Mouse (Mus musculus) urinary bladder, postnatal 4 days (tissue): ENCODE measurements around the gene Luc7l3.
"Not testable (repeated sequence)": the region's sequence is repeated elsewhere in the genome, so short reads cannot be mapped to it uniquely, and the experiment has no call there.

Source experiments
- DNase-seq, 2 experiments: peaks; one replicate each; pipeline ENCODE4 v3.0.0; 2021 to 2022; ENCODE audit warnings: low spot score in 2 of 2

The Luc7l3 gene

DNA sequence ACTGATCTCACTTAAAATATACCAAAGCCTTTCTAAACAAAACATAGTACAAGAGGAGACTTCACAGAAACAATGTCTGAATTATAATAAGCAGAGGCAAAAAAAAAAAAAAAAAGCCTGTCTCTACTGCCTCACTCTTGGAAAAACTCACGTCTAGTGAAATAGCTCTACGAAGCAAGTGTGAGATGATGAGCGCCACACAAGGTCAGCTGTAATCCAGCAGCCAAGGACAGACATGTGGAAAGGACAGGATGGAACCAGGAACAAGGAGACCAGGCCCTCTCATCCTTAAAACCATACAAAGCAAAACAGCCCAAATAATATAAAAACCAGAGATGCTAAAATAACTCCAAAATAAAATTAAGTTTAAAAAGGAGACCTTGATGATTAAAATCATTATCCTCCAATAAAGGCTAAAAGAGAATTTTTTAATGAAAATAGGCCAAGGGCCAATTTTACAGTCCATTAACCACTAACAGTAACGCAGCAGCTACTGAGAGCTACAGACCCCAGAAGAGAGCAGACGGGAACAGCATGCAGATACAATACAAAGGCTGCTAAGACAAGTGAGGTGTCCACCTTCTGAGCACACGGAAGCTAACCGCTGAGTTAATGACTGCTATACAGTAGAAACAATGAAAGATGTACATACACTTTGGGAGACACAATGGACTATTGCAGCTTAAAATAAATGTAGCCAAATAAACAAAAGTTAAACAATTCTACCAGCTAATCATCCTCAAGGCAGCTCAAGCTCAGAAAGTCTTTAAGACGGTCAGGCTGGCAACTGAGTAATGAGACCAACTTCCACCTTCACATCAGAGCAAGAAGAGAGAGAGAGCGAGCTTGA, 26.6 kb downstream of the Luc7l3 start:
- no peak for DNase-seq

DNA sequence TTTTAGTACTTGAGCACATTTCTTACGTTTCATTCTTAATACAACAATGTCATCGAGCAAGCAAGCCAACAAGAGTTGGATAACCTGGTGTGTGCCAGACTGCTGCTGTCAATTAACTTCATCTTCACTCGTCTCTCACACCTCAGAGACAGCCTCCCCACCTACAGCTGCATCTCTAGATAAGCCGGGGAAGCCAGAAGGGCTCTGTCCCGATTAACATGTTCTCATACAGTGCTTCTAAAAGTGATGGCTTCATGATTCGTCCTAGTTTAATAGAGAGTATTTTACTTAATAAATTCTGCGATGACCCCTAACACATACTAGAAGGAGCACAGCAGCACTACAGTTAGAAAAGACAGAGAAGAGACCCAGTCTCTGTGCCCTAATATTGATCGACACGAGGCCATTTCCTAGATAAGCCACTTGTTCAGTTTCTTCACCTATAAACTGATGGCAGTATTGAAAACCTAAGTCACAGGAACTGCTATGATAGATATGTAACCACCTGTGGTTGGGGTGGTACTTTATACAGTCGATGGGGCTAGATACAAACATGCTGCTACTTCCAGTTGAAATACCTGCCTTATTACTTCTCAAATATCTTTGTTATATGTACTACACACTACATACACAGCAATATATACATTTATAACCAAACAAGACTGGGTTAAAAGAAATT, 31.6 kb downstream of the Luc7l3 start:
- no peak for DNase-seq

DNA sequence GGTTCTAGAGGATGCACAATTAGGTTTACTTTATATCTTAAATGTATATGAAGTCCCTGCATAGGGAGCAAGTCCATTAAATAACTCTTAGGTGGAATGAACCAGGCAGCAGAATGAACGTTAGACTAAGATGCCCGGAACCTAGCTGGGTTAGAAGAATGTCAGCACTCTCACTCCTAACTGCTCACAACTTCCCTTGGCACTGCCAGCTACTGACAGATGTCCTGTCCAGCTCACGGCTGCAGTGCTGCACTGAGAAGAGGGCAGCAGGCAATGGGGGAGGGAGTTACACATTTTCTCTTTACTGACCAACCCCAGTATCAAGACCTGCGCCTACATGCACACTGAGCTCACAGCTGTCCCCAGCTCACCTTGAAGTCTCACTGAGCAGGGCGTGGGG, 34.7 kb downstream of the Luc7l3 start:
- DNase-seq: no peak

DNA sequence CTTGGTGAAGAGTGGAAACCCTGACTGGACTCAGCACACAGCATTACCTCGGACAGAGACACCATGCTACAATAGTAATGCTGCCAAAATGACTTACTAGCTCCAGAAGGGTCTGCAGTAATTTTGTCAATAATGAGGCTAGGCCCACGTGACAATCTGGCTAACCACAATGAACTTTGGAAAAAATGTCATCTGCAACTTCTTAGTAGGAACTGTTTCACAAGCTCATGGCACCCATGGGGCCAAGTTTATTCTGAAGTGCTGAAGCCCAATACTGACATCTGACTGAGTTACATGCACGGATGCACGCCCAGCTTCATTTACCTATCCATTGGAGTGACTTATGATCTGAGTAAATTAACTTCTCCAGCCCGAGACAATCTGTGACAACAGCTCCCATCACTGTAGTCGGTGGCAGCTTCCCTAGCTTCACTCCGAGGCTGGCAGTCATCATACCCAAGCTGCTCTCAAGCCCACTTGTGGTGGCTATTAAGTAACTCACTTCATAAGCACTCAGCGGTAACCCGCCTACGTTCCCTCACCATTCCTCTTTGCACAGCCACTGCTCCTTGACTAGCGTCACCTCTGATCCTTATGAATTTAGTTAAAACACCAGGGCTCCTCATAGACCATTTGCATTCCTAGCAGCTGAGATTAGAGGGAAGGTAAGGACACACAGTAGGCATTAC, 35.8 kb downstream of the Luc7l3 start:
- no peak for DNase-seq

DNA sequence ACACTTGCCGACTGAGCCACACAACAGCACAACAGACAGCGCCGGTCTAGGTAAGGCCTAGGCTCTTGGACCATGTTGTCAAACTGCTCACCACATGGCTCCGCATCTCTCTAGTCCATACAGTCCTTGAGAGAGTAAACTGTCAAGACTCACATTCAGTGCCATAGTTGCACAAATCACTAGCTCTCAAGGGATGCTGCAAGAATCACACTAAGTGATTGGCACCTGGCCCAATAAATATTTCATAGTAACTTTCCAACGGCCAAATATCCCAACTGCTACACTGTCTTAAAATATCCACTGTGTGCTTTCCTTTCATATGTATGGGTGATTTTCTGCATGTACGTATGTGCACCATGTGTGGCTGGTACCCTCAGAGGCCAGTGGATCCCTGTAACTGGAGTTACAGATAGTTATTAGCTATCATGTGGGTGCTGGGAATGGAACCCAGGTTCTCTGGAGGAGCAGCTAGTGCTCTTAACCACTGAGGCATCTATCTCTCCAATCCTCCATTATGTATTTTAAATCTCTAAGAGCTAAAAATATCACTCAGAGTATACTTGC, 38.2 kb downstream of the Luc7l3 start:
- DNase-seq: no peak

DNA sequence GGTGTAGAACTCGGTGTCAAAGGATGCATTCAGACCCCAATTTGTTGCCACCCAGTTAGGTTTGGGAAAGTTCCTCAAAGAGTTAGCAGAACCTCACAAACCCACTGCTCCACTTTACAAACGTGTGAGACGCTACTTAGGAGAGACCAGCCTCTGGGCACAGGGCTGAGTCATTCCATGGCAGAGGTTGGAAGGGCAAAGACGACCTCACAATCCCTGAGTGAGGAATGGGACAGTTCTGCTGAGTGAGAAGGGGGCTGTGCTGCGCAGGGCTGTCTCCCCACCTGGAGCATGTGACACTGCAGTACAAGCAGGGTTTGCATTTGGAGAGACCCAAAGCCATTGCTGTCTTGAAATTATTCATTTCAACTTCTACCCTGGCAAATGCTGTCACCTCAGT, 39.5 kb downstream of the Luc7l3 start:
- DNase-seq: no peak

DNA sequence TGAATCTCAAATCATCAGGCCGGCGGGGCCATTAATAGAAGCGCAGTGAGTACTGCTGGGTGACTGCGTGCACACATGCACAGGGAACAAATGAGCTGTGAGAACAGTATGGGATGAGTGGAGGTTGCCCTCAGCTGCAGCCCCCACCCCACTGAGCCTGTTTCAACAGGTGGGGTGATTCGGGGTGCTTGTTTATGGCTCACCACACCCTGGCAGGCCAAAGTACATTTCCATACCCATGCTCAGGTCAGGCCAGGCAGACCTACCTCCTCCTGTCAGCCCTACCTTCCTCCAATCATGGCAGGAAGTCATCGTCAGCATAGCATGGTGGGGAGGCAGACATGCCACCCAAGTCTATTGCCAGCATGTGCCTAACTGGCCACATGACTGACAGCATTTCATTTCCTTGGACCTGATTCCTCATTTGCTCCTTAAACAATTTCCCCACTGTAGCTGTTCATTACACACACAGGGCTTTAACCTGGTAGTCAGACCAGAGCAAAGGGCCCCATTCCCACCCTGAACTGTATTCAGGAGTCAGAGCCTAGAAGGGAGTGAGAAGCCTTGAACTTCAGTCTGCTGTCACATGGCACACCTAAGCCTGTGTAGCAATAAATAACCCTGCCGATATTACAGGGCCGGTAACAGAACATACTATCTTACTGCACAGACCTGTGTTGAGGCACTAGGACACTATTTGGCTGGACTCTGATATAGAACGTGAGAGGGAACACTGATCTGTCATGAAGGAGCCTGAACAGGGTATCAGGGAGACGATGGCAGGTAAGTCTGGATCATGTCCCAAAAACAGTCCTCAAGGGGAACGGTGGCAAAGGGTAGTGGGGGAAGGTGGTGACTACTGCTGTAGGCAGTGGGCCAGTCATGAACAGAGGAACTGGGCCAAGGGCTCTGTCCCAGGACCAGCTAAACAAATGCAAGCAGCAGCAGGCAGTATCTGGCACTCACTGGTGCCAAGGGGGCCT, 40.3 kb downstream of the Luc7l3 start, which contains the start of gene Gm21885:
Gene Gm21885, plus strand, starts transcription at position 675 of the 983 bp plus-strand sequence.
- DNase-seq: no peak

DNA sequence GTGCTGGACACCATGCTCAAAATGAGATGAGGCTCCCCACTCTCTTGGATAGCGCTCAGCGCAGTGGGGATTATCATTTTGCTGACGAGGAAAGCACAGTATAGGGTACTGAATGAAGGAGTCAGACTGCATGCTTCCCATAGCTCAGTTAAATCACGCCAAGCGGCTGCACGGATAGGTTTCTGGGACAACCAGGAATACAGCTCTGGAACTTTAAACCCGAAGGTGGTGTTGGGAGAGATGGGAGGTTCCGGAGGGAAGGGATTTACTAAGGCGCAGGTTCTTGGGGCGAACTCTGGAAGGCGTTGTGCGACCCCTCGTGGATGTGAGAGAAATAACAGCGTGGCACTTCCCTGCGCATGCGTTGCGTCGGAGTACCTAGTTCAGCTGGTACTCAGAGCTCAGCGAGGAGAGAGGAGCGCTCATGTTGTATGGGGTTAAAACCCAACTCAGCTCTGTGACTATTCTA, 44.9 kb downstream of the Luc7l3 start:
- peak; percentile 80 to 88 for DNase-seq

DNA sequence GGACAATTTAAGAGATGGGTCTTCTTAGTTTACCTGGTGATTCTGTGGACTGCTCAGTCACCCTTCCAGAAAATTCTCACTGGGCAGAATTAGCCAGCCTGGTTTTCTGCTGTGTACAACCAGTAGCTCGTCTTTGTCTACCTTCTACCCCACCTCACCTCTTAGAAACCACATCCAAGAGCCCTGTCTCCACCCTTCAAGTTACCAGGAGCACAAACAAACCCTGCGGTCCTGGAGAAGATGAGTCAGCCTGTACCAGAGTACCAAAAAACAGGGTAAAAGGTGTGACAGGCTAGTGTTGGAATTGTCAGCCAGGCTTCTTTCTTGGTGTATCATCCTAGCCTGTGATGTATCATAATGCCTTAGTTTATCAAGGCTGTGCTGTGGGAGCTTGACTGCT, 46.1 kb downstream of the Luc7l3 start:
- no peak for DNase-seq

DNA sequence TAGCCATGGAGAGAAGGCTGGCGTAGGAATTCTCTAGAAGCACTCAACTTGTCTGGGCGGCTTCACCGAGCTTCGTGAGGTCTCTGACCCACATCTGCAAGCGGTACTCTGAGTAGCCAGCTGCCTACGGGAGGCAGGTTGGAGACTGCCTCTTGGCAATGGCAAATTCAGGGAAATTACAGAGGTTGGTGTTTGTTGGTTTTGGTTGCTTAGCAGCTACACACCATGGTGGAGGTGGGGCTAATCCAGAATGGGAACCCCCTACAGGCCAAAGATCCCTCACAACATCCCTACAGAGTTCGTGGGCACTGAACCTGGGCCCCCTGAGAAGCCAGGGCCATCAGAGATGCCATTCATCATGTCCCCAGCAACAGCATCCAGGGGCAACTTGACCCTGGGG, 46.6 kb downstream of the Luc7l3 start:
- DNase-seq: no peak

DNA sequence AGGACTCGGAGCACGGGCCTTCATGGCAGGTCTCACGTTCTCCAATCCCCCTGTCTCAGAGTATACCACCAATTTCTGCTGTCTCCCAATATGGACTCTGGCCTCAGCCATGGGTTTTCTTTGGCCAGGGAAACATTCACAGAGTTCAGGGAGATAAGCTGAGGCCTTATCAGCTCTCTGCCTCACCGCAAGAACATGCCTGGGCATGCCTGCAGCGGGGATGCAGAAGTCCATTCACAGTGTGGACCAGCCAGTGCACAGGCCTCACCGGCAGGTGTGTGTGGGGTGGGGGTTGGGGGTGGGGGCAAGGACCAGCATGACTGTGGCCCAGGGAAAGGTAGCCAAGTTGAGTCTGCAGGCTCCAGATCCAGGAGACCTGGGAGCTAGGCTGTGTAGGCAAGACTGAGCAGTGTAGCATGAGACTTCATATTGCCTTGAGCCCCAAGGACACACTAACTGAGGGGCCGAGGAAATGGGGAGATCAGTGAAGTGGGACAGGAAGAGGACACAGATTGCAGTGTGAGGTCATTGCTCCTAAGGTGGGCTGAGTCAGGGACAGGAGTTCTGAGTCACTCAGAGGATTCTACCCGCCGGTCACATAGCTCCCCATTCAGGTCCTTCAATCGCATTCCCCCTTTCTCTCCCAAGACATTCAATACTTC, 47.5 kb downstream of the Luc7l3 start:
- DNase-seq: peak in 1 of 2 experiments; percentile 38

DNA sequence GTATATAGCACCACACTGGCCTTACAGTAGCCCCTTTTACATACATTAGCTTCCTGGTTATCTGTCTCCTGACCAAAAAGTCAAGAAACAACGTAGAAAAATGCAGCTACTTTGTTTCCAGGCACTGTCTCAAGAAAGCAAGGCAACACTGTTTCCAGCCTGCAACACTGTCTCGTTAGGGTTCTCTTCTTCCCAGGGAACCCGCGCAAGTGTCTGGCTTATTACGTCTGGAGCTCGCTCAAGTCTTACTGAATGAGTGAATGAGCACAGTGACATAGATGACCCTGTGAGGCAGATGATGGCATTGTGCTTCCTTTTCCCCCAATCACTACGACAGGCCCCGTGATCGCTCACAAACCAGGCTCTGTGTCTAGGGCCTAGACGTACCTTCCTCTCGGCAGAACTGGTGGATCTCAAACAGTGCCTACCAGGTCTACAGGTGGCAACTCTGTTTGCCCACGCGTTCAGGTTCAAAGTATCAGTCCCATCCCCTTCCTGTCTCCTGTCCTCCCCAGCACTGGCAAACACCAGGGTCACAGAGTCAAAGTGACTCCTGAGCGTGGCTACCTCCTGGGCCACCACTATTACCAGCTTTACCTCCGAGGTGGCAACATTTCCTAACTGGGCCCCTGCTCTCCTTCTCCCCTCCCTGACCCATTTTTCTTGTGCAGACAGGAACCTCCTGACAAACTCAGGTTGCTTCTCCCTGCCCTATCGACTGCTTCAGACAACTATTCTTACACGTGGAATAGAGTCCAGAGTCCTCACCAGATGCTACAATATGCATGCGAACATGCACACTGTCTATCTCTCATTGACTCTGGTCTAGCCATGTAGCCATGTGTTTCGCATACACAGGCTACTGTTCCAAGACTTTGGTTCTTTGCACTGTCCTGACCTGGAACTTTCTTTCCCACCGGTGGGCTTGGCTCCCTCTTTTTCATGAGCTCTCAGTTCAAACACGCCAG, 48.5 kb downstream of the Luc7l3 start:
- no peak for DNase-seq

DNA sequence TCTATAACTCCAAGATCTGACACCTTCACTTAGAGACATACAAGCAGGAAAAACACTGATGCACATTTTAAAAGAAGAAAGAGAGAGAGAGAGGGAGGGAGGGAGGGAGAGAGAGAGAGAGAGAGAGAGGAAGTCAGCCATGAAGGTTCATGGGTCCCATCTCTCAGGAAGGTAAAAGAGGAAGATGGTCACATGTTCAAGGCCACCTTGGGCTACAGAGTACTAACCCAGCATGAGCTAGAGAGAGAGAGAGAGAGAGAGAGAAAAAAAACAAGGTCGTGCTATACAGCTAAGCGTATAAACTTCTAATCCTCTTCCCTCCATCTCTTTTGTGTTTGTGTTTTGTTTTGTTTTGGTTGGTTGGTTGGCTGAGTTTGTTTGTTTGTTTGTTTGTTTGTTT, 50.8 kb downstream of the Luc7l3 start:
- DNase-seq: no peak

DNA sequence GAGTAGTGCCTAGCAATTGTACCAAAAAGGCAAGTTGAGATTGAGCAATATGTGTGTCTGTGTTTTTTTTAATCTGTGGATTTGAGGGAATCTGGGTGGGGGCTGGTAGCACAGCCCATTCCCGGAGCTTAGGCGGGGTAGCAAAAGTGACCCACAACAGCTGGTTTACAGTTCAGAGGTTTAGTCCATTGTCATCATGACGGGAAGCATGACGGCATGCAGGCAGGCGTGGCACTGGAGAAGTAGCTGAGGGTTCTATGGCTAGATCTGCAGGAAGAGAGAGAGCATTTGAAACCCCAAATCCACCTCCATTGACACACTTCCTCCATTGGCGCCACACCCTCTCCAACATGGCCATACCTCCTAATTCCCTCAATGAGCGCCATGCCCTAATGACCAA, 51.9 kb downstream of the Luc7l3 start:
- DNase-seq: no peak

DNA sequence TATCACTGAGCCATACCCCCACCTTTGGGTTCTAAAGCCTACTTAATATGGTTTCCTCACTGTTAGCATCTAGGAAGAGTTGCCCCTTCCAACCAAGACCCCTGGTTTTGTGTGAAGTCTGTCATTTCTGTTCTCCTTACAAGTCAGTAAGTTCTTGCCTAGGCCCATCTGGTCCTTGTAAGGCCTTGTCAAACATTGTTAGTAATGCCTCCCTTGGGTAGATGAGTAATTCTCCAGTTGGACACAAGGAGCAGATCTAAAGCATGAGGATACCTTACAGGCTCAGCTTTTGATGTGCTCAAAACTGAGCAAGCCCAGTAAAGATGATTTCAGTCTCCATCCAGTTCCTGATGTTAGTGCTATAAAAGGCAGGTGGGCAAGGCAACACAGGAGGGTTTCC, 53.0 kb downstream of the Luc7l3 start:
- no peak for DNase-seq

DNA sequence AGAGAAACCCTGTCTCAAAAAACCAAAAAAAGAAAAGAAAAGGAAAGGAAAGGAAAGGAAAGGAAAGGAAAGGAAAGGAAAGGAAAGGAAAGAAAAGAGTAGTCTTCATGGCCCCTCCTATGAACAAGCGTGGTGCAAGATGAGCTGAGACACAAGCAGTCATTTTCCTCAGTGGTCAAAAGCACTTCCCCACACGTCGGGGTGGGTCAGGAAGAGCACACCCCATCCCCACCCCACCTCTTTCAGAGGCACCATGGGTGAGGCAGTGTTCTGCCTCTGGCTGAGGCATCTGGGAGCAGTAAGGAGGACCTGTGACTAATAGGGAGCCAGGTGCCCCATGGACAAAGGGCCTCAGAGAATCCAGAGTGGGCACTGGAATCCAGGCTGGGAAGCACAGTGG, 55.6 kb downstream of the Luc7l3 start:
- DNase-seq: not testable (repeated sequence)

DNA sequence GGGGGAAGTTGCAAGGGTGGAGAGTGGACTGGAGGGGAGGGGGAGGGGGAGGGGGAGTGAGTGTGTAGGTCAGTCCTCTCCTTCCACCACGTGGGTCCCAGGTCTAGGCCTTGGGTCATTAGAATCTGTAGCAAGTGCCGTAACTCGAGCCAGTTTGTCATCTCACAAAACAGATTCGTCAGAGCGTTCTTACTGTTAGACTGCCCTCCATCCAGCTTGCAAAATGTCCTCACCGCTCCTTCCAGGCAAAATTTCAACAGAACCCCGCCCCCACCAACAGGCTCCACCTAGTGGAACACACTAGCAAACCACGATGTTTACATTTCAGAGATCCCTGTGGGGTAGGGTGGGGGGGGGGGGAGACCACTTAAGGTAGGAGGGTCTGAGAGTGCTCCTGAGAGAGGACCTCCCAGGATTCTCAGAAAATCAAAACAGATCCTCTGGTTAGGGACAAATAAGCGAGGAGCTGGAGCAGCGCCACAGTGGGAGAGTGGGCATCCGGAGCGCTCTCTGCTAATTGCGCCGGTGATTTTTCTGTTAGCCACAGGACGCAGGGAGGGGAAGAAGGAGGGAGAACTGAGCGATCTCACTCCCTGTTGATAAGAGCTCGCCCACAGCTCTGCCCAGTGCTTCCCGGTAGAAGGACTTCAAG, 56.5 kb downstream of the Luc7l3 start:
- DNase-seq: peak; percentile 57 to 75

DNA sequence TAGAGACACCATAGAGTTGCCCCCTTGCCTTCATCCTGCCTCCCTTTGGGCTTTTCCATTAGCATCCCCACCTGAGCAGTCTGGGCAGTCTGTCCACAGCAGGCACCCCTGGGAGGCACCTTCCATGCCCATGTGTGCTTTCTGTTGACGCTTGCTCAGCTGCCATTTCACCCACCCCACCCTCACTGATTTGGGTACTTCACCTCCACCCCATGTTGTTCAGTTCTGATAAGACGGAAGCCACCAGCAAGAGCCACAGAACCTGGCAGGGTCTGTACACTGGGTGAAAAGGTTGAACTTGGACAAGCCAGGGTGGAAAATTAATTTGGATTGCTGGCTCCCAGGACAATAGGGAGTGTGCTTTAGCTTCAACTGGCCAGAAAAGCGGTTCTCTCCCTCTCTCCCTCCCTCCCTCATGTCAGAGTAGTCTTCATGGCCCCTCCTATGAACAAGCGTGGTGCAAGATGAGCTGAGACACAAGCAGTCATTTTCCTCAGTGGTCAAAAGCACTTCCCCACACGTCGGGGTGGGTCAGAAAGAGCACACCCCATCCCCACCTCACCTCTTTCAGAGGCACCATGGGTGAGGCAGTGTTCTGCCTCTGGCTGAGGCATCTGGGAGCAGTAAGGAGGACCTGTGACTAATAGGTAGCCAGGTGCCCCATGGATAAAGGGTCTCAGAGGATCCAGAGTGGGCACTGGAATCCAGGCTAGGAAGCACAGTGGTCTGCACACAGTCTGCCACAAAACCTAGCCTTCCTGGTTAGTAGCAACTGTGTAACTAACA, 60.0 kb downstream of the Luc7l3 start:
- DNase-seq: no peak
